Mouse (Mus musculus) hindbrain, embryonic 16.5 days (tissue): ENCODE results near the gene Ap3s2. TPM values are rescaled to one million over a fixed set of nuclear protein-coding genes. Genes with fewer than 3 reads are reported as not detected.

Experiments used
- ATAC-seq: fragments of 200-750 bp; cut with Nextera tagmentation; 2 replicates; pipeline ENCODE4 v1.8.0; 2017; ENCODE audit warnings: moderate TSS enrichment, moderate library complexity
- H3K27ac ChIP-seq: fragments of 300-500 bp; sonication (generic); 2 replicates; pipeline ENCODE4 v1.5.1; 2014; ENCODE audit warnings: low read depth, mild to moderate bottlenecking, control low read depth, low read length, moderate library complexity
- H3K27me3 ChIP-seq: fragments of 300-500 bp; sonication (generic); replicated peaks from 2 replicates; pipeline ENCODE4 v1.6.1; 2014; ENCODE audit warnings: low read length; ENCODE audit not compliant: control insufficient read depth, insufficient read depth
- H3K36me3 ChIP-seq: fragments of 300-500 bp; sonication (generic); 2 replicates; pipeline ENCODE4 v1.6.1; 2014; ENCODE audit warnings: mild to moderate bottlenecking, low read length, moderate library complexity, mixed read lengths; ENCODE audit not compliant: control insufficient read depth, insufficient read depth
- H3K4me1 ChIP-seq: fragments of 300-500 bp; sonication (generic); 2 replicates; pipeline ENCODE4 v1.6.1; 2014; ENCODE audit warnings: low read depth, low read length; ENCODE audit not compliant: control insufficient read depth, insufficient read depth
- H3K4me2 ChIP-seq: fragments of 300-500 bp; sonication (generic); 2 replicates; pipeline ENCODE4 v1.6.1; 2014; ENCODE audit warnings: mild to moderate bottlenecking, low read length, control low read depth, moderate library complexity
- H3K4me3 ChIP-seq: fragments of 300-500 bp; sonication (generic); 2 replicates; pipeline ENCODE4 v1.5.1; 2014; ENCODE audit warnings: mild to moderate bottlenecking, low read length, control low read depth, moderate library complexity
- H3K9ac ChIP-seq: fragments of 300-500 bp; sonication (generic); 2 replicates; pipeline ENCODE4 v1.6.1; 2014; ENCODE audit warnings: low read depth, mild to moderate bottlenecking, control low read depth, low read length, moderate library complexity
- H3K9me3 ChIP-seq: fragments of 300-500 bp; sonication (generic); 2 replicates; pipeline ENCODE4 v1.6.1; 2014; ENCODE audit warnings: mild to moderate bottlenecking, low read length, moderate library complexity; ENCODE audit not compliant: control insufficient read depth
- WGBS: fragments of 180-500 bp; shearing (Covaris S2); extraction: QIAGEN DNeasy Blood & Tissue Kit; methylation state at CpG from one replicate; pipeline ENCODE4 v1.1.7; 2014; 5-methylcytosine and 5-hydroxymethylcytosine counted together
- polyA plus RNA-seq: library from polyadenylated mRNA; unstranded; fragments of >200 nt; fragmentation: Nextera tagmentation; extraction: Ambion mirVana; gene quantifications from 2 replicates; pipeline ENCODE4 v1.2.1, GENCODE M21; 2015

Gene Ap3s2
- polyA plus RNA-seq, 1 experiment from 2014 or later, result 37.9 TPM

DNA sequence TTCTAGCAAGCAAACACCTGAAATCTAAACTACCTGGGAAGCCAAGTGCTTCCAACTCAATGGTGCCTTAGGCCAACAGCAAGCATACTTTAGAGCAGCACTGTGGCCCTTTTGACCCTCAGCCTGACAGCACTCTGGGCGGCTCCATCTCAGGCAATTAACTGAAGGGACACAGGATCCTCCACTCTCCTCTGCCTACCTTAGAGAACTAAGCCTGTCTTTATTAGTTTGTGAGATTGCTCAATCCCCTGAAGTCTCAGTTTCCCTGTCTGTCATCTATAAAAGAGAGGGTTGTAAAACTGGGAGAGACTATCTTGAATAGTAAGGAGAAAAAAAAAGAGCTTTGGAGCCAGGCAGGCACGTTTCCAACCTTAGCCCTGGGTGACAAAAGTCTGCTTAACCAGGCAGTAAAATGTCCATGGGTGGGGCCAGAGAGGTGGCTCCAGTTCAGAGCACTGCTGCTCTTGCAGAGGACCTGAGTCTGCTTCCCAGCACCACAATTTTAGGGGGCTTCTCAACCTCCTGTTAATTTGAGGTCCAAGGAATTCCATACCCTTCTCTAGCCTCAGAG lies 41.9 kb downstream of the Ap3s2 start:
- Histone ChIP-seq H3K9me3 (no peaks in the 10 kb centered on the region), H3K36me3 (peaks cover 11% of the 10 kb centered on the region), H3K4me1 (no peaks in the 10 kb centered on the region), H3K27ac (no peak overlapping the region), H3K9ac (no peak overlapping the region), H3K27me3 (no peaks in the 10 kb centered on the region), H3K4me3 (no peak overlapping the region), H3K4me2 (no peak overlapping the region)
- ATAC-seq, result no peak
- WGBS, result 73% methylated on average over 2 of the region's 2 CpGs

DNA sequence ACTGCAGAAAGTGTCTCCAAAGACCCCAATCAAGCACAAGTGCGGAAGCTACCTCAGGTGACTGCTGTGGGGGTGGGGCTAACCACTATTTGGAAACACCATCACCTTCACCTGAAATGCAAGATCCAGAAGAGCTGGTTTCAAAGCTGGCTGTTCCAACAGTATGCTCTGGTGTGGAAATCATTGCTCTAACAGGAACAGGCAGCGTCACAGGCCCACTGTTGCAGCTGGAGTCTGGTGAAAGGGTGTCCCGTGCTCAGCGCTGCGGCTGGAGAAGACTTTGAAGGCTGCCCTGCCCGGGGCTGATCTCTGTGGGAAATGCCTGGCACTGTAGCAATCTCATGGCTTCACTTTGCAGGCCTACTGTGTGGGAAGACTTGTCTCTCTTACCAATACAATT lies 47.0 kb downstream of the Ap3s2 start:
- Histone ChIP-seq H3K27ac (no peak overlapping the region), H3K9me3 (no peaks in the 10 kb centered on the region), H3K4me1 (no peaks in the 10 kb centered on the region), H3K4me3 (no peak overlapping the region), H3K9ac (no peak overlapping the region), H3K36me3 (no peaks in the 10 kb centered on the region), H3K27me3 (no peaks in the 10 kb centered on the region), H3K4me2 (no peak overlapping the region)
- ATAC-seq, result no peak
- 89% methylated on average over 6 of the region's 6 CpGs for WGBS

DNA sequence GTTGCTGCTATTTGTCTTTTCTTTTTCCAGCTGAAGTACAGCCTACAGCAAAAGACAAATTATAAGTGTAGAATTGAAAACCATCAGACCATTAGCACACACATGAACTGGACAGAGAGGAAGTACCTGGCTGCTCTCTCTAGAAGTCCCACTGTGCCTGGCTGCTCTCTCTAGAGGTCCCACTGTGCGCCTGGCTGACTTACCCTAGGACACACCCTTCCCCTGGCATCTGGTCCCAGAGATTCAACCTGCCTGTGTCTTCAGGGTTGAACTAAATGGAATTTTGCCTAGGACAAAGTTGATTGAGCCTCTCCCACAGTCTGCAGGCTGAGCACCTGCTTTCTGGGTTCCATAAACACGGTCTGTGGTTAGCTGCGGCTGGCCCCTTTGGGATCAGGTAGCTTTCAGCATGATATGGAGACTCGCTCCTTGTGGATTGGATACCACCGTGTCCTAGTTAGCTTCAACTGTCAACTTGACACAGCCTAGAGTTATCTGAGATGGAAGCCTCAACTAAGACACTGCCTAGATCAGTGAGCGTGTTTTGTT lies 48.6 kb downstream of the Ap3s2 start:
- 90% methylated on average over 6 of the region's 6 CpGs for WGBS
- no peak overlapping the region for H3K27ac ChIP-seq
- H3K4me1 ChIP-seq, result no peaks in the 10 kb centered on the region
- H3K27me3 ChIP-seq, result no peaks in the 10 kb centered on the region
- no peak overlapping the region for H3K9ac ChIP-seq
- H3K36me3 ChIP-seq, result no peaks in the 10 kb centered on the region
- no peak overlapping the region for H3K4me3 ChIP-seq
- no peak for ATAC-seq
- no peaks in the 10 kb centered on the region for H3K9me3 ChIP-seq
- H3K4me2 ChIP-seq, result no peak overlapping the region

DNA sequence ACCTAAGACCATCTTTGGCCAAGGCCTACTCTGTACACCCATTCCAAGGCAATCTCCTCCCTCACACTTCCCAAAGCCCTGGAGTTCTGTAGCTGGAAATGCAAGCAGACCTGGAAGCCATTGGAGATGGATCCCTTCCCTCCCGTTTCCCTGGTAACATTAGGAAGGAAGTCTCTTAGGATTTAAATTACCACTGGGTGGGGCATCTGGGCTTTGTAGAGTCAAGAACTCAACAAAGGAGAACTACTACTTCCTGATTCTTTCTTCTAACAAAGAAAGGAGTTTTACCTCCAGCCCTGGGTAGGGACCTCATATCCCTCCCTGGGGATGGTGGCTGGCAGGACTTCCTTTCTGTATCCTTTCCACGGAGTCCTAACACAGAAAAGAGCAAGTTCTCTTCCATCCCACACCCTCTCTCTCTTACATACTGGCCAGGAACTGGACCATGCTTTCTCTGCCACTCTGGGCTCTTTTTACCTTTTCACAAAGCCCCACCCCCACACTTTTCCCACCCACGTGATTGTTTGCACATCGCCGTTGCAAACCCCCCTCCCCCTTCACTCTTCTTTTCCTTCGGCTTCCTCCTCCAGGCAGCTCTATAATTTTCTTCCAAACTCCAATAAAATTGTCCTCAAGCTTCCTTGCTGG lies 51.3 kb downstream of the Ap3s2 start:
- 49% methylated on average over 6 of the region's 6 CpGs for WGBS

GRCm38 (mm10) chr7:79868475-79868874 lies 52.0 kb downstream of the Ap3s2 start:
- ATAC-seq, result no peak
- Histone ChIP-seq H3K9me3 (no peaks in the 10 kb centered on the region), H3K4me2 (no peak overlapping the region), H3K4me3 (no peak overlapping the region), H3K36me3 (no peaks in the 10 kb centered on the region), H3K9ac (no peak overlapping the region), H3K27ac (no peak overlapping the region), H3K4me1 (no peaks in the 10 kb centered on the region), H3K27me3 (no peaks in the 10 kb centered on the region)
- WGBS, result 78% methylated on average over 7 of the region's 7 CpGs

More for the DNA sequence above, 51.3 kb downstream of the Ap3s2 start:
- Histone ChIP-seq H3K27ac (no peak overlapping the region), H3K4me3 (no peak overlapping the region), H3K27me3 (no peaks in the 10 kb centered on the region), H3K4me2 (no peak overlapping the region), H3K36me3 (no peaks in the 10 kb centered on the region), H3K4me1 (no peaks in the 10 kb centered on the region), H3K9ac (no peak overlapping the region), H3K9me3 (no peaks in the 10 kb centered on the region)
- no peak for ATAC-seq

- no peak for ATAC-seq
- 67% methylated on average over 13 of the region's 13 CpGs for WGBS
- no peaks in the 10 kb centered on the region for H3K36me3 ChIP-seq
- H3K4me2 ChIP-seq, result no peak overlapping the region
- no peak overlapping the region for H3K4me3 ChIP-seq
- H3K27me3 ChIP-seq, result no peaks in the 10 kb centered on the region
- no peaks in the 10 kb centered on the region for H3K9me3 ChIP-seq
- H3K4me1 ChIP-seq, result no peaks in the 10 kb centered on the region
- no peak overlapping the region for H3K27ac ChIP-seq
- H3K9ac ChIP-seq, result no peak overlapping the region
Measured at GRCm38 (mm10) chr7:79867861-79868260, 52.6 kb downstream of the Ap3s2 start.

- ATAC-seq, result no peak
Measured at GRCm38 (mm10) chr7:79866294-79867000, 54.0 kb downstream of the Ap3s2 start.

GRCm38 (mm10) chr7:79861794-79862193 lies 58.7 kb downstream of the Ap3s2 start:
- H3K4me2 ChIP-seq, result no peak overlapping the region
- no peak overlapping the region for H3K27ac ChIP-seq
- H3K9me3 ChIP-seq, result no peaks in the 10 kb centered on the region
- no peaks in the 10 kb centered on the region for H3K4me1 ChIP-seq
- WGBS, result 90% methylated on average over 8 of the region's 8 CpGs
- H3K9ac ChIP-seq, result no peak overlapping the region
- no peaks in the 10 kb centered on the region for H3K36me3 ChIP-seq
- H3K27me3 ChIP-seq, result no peaks in the 10 kb centered on the region
- no peak for ATAC-seq
- H3K4me3 ChIP-seq, result no peak overlapping the region

More at GRCm38 (mm10) chr7:79866294-79867000, 54.0 kb downstream of the Ap3s2 start:
- no peak overlapping the region for H3K4me2 ChIP-seq
- H3K4me3 ChIP-seq, result no peak overlapping the region
- H3K27me3 ChIP-seq, result no peaks in the 10 kb centered on the region
- H3K27ac ChIP-seq, result no peak overlapping the region
- H3K36me3 ChIP-seq, result no peaks in the 10 kb centered on the region
- H3K9ac ChIP-seq, result no peak overlapping the region
- no peaks in the 10 kb centered on the region for H3K4me1 ChIP-seq
- 77% methylated on average over 3 of the region's 3 CpGs for WGBS
- H3K9me3 ChIP-seq, result no peaks in the 10 kb centered on the region

- Histone ChIP-seq H3K4me3 (no peak within 1 kb of the TSS), H3K9ac (no peak within 1 kb of the TSS), H3K27ac (no peak within 1 kb of the TSS), H3K36me3 (no peaks in the 10 kb centered on the region), H3K4me2 (no peak within 1 kb of the TSS), H3K27me3 (no peaks in the 10 kb centered on the region), H3K9me3 (no peaks in the 10 kb centered on the region), H3K4me1 (no peaks in the 10 kb centered on the region)
- no peak for ATAC-seq
- 84% methylated on average over 9 of the region's 9 CpGs for WGBS
Measured at GRCm38 (mm10) chr7:79860811-79861210, 59.6 kb downstream of the Ap3s2 start, which contains the start of gene Anpep. Anpep (minus strand) TSS chr7:79861059.
